Mouse (Mus musculus): ENCODE measurements at regions not wholly inside any gene's neighbourhood (a gene's known extent, or its start where the extent isn't known, plus 50 kb on each side); places are given as distances from the start of the nearest gene placed in this dataset.

DNA sequence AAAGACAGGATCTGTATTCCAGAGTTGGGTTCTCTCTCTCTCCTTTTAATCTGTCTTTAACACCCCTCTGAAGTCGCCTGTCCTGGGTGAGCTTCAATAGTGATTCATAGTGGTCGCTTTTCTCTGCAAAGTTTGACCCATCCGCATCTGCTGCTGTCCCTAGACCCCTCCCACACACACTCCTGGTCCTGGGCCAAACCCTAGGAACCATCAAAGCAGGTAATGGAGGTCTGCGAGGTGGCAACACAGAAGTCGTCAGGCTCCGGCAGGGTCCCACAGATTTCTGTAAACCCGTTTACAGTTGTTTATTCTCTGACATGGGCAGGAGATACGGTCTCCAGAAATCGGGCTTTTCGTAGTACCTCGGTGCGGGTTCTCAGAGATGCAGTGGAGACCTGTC is 399.5 kb upstream of the Smim15 start:
- H3K27me3 ChIP-seq (ENCODE audit: control insufficient read depth, insufficient read depth, low read length): peaks cover 4% of the 10 kb centered on the region; the same call in 1 of the 2 replicates
- H3K4me3 ChIP-seq (replicated peaks; ENCODE audit: insufficient read depth, low read depth, low read length): no peak overlapping the region
- 86% methylated on average over 12 of the region's 12 CpGs for WGBS
- no peak for TF ChIP-seq CTCF (IDR thresholded peaks at IDR 0.05; ENCODE audit: borderline replicate concordance, insufficient read depth, low read depth, low read length)
- no peak for TF ChIP-seq POLR2A (IDR thresholded peaks at IDR 0.05; ENCODE audit: borderline replicate concordance, insufficient read depth, low read length)
- no peak for DNase-seq
- H3K27ac ChIP-seq (ENCODE audit: insufficient read depth, low read length): no peak overlapping the region
- H3K4me1 ChIP-seq (ENCODE audit: control insufficient read depth, insufficient read depth, low read length): no peaks in the 10 kb centered on the region

DNA sequence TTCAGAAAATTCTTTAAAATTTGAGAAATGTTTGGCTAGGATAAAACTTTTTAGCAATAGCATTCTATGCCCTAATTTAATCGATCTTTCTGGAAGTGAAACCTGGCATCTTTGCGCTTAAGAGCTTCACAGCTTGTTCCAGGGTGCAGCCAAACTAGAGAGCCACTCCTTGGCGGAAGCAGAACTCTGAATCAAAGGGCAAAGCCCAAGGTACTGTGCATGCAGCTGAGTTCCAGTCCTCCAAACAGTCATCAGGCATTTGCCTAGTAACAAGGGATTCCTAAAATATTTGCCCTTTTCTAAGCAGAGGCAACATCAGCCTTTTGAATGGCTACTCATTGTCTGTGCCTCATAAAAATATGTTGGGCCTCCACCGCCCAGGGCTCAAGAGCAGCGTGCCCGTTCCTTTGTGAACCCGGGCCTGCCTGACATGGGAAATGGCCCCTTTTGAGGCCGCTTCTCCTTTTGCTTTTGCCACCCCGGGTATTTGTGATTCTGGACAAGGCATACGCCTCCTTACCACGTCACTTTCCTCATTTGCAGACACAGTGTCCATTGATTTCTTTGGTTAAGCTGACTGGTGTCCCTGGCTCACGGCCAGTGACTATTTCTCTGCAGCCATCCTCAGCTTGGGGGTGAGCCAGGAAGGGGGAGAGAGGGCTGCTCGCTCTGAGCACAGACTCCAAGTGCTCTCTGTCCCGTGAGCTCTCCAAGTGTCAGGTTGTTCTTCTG is 402.2 kb upstream of the Smim15 start:
- H3K4me1 ChIP-seq (ENCODE audit: control insufficient read depth, insufficient read depth, low read length): no peaks in the 10 kb centered on the region
- H3K27me3 ChIP-seq (ENCODE audit: control insufficient read depth, insufficient read depth, low read length): peaks cover 4% of the 10 kb centered on the region; the same call in 1 of the 2 replicates
- TF ChIP-seq POLR2A (IDR thresholded peaks at IDR 0.05; ENCODE audit: borderline replicate concordance, insufficient read depth, low read length) (no peak), CTCF (IDR thresholded peaks at IDR 0.05; ENCODE audit: borderline replicate concordance, insufficient read depth, low read depth, low read length) (no peak)
- peak overlapping the region; percentile 43; the same call in 1 of the 2 replicates for H3K27ac ChIP-seq (ENCODE audit: insufficient read depth, low read length)
- DNase-seq: peak; percentile 44 to 59
- H3K4me3 ChIP-seq (replicated peaks; ENCODE audit: insufficient read depth, low read depth, low read length): no peak overlapping the region
- WGBS: 46% methylated on average over 14 of the region's 14 CpGs

DNA sequence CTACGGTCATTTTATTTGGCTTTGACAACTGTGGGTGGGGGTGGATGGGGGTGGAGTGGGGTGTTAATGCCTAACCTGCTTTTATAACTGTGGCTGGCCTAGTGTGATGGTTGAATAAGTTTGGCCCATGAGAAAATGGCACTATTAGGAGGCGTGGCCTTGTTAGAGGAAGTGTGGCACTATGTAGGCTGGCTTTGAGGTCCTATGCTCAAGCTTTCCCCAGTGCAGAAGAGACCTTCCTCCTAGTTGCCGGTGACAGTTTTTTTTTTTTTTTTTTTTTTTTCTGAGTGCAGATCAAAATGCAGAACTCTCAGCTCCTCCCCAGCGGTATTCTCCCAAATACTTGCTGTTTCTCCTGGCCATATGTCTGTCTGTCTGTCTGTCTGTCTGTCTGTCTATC is 404.6 kb upstream of the Smim15 start:
- WGBS: 94% methylated on average over 4 of the region's 4 CpGs
- H3K4me3 ChIP-seq (replicated peaks; ENCODE audit: insufficient read depth, low read depth, low read length): no peak overlapping the region
- H3K27me3 ChIP-seq (ENCODE audit: control insufficient read depth, insufficient read depth, low read length): no peaks in the 10 kb centered on the region; the same call in 1 of the 2 replicates
- TF ChIP-seq POLR2A (IDR thresholded peaks at IDR 0.05; ENCODE audit: borderline replicate concordance, insufficient read depth, low read length) (no peak), CTCF (IDR thresholded peaks at IDR 0.05; ENCODE audit: borderline replicate concordance, insufficient read depth, low read depth, low read length) (no peak)
- no peak overlapping the region for H3K27ac ChIP-seq (ENCODE audit: insufficient read depth, low read length)
- no peak for DNase-seq
- no peaks in the 10 kb centered on the region for H3K4me1 ChIP-seq (ENCODE audit: control insufficient read depth, insufficient read depth, low read length)

DNA sequence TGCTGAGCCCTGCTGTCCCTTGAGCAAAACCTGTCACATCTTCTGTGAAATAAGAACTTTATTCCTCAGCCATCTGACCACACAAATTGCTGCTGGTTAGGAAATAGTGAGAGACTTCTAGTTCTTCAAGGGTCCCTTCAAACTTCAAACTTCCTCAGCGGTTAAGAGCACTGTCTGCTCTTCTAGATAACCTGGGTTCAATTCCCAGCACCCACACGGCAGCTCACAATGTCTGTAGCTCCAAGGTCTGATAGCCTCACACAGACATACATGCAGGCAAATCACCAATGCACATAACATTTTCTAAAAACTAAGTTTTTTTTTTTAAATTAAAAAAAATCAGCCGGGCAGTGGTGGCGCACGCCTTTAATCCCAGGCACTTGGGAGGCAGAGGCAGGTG is 407.0 kb upstream of the Smim15 start:
- DNase-seq: no peak
- Histone ChIP-seq H3K27me3 (ENCODE audit: control insufficient read depth, insufficient read depth, low read length) (no peaks in the 10 kb centered on the region), H3K4me3 (replicated peaks; ENCODE audit: insufficient read depth, low read depth, low read length) (no peak overlapping the region), H3K27ac (ENCODE audit: insufficient read depth, low read length) (no peak overlapping the region), H3K4me1 (ENCODE audit: control insufficient read depth, insufficient read depth, low read length) (no peaks in the 10 kb centered on the region)
- WGBS: 96% methylated on average over 5 of the region's 5 CpGs
- no peak for TF ChIP-seq CTCF (IDR thresholded peaks at IDR 0.05; ENCODE audit: borderline replicate concordance, insufficient read depth, low read depth, low read length)
- no peak for TF ChIP-seq POLR2A (IDR thresholded peaks at IDR 0.05; ENCODE audit: borderline replicate concordance, insufficient read depth, low read length)

DNA sequence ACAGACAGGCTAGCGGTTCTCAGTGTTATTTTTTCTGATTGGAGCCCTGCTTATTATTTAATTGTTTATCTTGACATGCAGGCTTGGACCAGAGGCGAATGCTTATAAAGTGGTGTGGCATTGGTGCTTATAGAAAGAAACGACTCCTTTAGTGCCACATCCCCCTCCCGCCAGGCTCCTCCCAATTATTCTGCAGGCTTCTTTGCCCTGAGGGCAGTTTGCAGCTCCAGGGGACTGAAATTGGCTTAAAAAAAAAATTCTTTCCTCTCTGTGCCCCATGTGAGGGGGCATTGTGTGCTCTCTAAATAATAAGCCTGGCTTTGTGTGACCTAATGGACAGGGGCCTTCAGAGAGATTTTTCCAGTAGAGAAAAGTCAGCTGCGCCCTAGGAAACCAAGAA is 409.1 kb upstream of the Smim15 start:
- Histone ChIP-seq H3K4me3 (replicated peaks; ENCODE audit: insufficient read depth, low read depth, low read length) (no peak overlapping the region), H3K4me1 (ENCODE audit: control insufficient read depth, insufficient read depth, low read length) (no peaks in the 10 kb centered on the region), H3K27ac (ENCODE audit: insufficient read depth, low read length) (no peak overlapping the region), H3K27me3 (ENCODE audit: control insufficient read depth, insufficient read depth, low read length) (no peaks in the 10 kb centered on the region)
- DNase-seq: no peak
- TF ChIP-seq POLR2A (IDR thresholded peaks at IDR 0.05; ENCODE audit: borderline replicate concordance, insufficient read depth, low read length) (no peak), CTCF (IDR thresholded peaks at IDR 0.05; ENCODE audit: borderline replicate concordance, insufficient read depth, low read depth, low read length) (no peak)
- 55% methylated on average over 5 of the region's 5 CpGs for WGBS

DNA sequence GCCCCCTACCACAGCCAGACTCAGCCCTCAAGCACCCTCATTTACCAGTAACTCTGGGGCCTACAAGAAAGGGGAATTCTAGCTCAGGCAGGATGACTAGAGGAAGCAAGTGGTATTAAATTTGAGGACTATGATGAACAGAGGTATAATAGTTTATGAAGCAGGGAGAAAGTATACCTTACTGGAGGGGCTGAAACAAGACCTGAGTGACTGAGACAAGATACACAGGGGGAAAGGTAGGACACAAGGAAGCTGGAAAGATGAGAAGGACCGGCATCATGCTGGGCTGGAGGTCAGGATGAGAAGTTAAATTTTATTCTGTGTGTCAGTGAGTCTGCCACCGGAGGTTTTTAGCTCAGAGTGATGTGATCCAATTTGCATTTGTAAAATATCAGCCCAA is 417.2 kb upstream of the Smim15 start:
- no peak overlapping the region for H3K4me3 ChIP-seq (replicated peaks; ENCODE audit: insufficient read depth, low read depth, low read length)
- H3K4me1 ChIP-seq (ENCODE audit: control insufficient read depth, insufficient read depth, low read length): no peaks in the 10 kb centered on the region
- 88% methylated on average over 2 of the region's 2 CpGs for WGBS
- no peaks in the 10 kb centered on the region for H3K27me3 ChIP-seq (ENCODE audit: control insufficient read depth, insufficient read depth, low read length)
- DNase-seq: no peak
- no peak for TF ChIP-seq CTCF (IDR thresholded peaks at IDR 0.05; ENCODE audit: borderline replicate concordance, insufficient read depth, low read depth, low read length)
- no peak for TF ChIP-seq POLR2A (IDR thresholded peaks at IDR 0.05; ENCODE audit: borderline replicate concordance, insufficient read depth, low read length)
- H3K27ac ChIP-seq (ENCODE audit: insufficient read depth, low read length): no peak overlapping the region

DNA sequence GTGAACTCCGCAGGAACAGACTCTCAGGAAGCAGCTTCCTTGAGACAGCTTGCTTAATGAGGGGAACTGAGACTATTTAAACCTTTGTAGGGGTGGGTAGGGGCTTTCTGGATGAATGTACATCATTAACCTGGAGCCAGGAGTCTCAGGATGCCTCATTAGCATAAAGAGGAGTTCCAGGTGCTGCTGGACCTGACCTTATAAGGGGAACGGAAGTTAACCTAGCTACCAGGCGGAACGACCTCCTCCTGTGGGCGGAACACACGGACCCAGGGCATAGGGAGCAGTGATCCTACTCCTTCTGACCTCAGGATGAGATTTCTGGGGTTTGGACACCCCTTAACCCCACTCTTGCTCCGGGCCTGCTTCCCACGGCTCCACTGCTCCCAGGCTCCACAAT is 417.6 kb upstream of the Smim15 start:
- no peak overlapping the region for H3K27ac ChIP-seq (ENCODE audit: insufficient read depth, low read length)
- WGBS: 68% methylated on average over 8 of the region's 8 CpGs
- no peak for DNase-seq
- no peaks in the 10 kb centered on the region for H3K4me1 ChIP-seq (ENCODE audit: control insufficient read depth, insufficient read depth, low read length)
- H3K27me3 ChIP-seq (ENCODE audit: control insufficient read depth, insufficient read depth, low read length): no peaks in the 10 kb centered on the region
- TF ChIP-seq POLR2A (IDR thresholded peaks at IDR 0.05; ENCODE audit: borderline replicate concordance, insufficient read depth, low read length): no peak
- no peak for TF ChIP-seq CTCF (IDR thresholded peaks at IDR 0.05; ENCODE audit: borderline replicate concordance, insufficient read depth, low read depth, low read length)
- H3K4me3 ChIP-seq (replicated peaks; ENCODE audit: insufficient read depth, low read depth, low read length): no peak overlapping the region

DNA sequence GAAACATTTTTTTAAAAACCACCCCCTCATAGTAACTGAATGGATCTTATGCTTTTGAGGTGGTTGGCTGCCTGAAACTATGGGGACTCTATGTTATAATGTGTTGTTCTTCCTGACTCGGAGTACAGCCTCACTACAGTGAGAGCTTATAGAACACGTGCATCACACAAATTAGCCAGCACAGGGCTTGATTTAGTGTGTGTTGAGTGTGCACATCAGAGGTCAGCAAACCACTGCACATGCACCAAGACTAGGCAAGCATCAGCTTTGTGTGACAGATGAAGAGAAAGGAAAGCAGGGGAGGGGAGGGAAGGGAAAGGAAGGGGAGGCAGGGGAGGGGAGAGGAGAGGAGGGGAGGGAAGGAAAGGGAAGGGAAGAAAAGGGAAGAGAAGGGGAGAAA is 422.9 kb upstream of the Smim15 start:
- Histone ChIP-seq H3K4me1 (ENCODE audit: control insufficient read depth, insufficient read depth, low read length) (no peaks in the 10 kb centered on the region), H3K27me3 (ENCODE audit: control insufficient read depth, insufficient read depth, low read length) (no peaks in the 10 kb centered on the region), H3K27ac (ENCODE audit: insufficient read depth, low read length) (no peak overlapping the region), H3K4me3 (replicated peaks; ENCODE audit: insufficient read depth, low read depth, low read length) (no peak overlapping the region)
- WGBS: 64% methylated on average over 2 of the region's 2 CpGs
- DNase-seq: no peak
- no peak for TF ChIP-seq POLR2A (IDR thresholded peaks at IDR 0.05; ENCODE audit: borderline replicate concordance, insufficient read depth, low read length)
- TF ChIP-seq CTCF (IDR thresholded peaks at IDR 0.05; ENCODE audit: borderline replicate concordance, insufficient read depth, low read depth, low read length): no peak

Data from cerebellum, adult 2 months (tissue).